Mouse (Mus musculus): ENCODE measurements around the gene Zfp260.

Zfp260 gene

DNA sequence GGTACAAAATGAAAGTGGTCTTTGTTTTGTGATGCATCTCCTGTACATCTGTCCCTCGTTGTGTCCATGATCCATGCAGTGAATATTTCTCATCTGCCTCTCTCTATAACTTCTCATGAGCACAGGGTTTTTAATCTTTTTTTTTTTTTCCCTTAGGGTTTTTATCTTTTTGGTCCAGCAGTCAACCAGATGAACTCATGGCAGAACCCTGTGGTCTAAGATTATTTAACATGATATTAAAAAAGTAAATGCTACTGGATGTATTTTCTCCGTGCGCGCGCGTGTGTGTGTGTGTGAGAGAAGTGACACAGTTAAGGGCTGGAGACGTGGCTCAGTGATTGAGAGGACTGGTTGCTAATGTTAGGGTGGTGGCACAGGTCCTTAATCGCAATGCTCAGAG, 35.3 kb downstream of the Zfp260 start:
- no peak for DNase-seq

DNA sequence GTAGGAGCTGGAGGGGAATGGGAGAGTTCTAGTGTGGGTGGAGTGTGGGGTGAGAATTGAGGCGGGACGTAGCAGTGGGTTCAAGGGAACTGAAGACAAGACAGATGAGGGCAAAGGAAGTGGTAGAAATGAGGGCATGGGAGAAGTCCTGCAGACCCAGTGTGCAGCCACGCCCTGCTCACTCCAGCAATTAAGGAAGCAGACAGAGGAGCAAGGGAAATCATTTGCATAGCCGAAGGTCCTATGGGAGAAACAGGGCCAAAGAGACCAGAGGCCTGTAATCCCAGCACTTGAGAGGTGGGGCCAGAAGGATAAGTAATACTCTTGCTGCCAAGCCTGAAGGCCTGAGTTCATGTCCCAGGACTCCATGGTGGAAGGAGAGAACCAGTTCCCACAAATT, 37.8 kb downstream of the Zfp260 start:
- DNase-seq, result no peak

DNA sequence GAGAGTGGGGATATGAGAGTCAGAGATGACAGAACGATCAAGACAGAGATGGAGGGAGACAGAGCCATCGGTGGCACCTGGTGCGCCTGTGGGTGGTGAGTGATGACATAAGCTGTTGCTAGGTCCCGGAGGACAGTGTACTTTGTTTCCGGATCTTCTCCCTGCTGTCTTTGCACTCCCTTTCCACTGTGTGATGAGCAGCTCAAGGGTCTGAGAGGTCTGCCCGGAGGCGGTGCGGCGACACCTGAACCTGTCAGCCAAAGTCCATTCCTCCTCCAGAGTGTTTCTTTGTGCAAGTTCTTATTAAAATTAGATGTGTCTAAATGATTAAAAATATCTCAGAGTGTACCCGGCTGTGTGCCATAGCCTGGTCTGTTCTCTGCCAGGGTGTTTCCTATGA, 42.2 kb downstream of the Zfp260 start:
- DNase-seq, result no peak

DNA sequence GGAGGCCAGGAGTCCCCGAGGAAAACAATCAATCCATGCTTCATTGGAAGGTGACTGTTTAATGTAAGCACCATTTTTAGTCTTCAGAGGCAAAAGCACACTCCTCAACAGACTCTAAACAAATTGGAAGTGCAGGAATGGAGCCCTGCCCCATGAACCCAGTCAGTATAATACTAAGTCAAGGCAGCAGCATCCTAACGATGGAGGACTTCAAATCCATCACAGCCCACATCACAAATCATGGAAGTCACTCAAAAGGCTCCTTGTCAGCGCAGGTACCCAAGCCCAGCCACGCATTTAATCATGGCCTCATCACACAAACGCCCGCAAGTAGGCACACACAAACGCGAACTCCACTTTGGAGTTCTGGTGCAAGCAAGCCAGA, 48.6 kb downstream of the Zfp260 start:
- no peak for DNase-seq

DNA sequence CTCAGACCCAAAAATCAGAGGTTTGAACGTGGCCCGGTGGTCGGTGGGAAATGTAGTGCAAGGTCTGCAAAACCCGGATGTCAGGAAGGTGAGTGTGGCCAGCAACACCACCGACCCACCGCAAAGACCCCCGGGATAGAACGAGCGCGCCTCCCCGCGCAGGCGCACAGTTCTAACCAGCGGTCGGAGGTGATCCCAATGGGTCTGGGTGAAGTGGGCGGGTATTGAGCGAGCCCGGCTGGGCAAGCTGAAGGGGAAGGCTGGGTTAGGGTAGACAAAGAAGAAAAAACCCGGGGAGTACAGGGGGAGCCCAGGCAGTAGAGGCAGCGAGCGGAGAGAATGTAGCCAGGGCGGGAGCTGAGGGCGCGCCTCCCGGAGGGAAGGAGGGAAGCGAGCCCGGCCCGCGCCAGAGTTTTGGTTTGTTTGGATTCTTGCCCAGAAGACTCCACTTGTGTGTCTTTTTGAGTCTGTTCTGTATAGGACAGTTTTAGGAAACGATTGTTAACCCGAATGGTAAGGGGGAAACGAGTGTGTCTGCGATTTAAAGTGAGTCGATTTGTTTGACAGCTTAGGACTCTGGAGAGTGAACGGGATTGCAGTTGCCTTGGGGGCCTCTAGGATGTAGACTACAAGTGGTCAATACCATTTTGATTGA, 49.1 kb downstream of the Zfp260 start:
- peak; percentile 89 to 92 for DNase-seq

DNA sequence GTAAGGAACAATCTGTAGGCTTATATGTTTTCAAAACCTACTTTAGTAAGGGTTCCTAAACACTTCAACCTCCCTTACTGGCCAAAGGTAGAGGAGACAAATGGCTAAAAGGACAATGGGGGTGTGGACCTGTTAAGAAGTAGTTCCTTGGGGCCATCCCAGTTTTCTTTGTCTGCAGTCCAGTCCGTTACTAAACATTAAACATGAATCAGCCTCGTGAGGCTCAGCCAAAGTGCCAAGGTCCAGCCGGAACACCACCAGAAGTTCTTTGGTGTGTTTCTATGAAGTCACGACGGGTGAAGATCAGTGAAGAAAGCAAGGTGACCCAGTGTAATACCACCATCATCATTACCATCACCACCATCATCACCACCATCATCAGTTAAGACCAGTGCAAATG, 52.4 kb downstream of the Zfp260 start:
- DNase-seq, result no peak

DNA sequence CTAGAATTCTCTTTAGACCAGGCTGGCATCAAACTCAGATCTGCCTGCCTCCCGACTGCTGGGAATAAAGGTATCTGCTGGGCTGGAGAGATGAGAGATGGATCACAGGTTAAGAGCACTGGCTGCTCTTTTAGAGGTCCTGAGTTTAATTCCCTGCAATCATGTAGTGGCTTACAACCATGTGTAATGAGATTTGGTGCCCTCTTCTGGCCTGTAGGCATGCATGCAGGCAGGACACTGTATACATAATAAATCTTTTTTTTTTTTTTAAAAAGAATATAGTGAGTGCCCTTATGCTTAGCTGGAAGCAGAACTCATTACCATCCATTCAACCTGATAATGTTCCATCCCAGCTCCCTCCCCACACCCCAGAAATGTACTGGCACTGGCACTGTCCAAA, 59.5 kb downstream of the Zfp260 start:
- no peak for DNase-seq

DNA sequence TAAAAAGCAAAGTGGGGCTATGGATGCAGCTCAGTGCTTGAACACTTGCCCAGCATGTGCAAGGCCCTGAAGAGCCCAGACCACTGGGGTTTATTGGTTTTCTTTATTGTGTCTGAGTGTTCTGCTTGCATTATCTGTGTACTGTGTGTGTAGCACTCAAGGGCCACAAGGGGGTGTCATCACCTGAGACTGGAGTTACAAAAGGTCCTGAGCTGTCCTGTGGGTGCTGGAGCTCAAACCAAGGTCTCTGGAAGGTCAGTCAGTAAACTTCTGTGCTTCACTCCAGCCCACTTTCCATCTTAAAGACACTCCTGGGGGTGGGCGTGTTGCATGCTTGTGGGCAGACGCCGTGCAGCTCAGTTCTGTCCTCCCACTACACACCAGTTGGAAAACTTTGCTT, 60.9 kb downstream of the Zfp260 start:
- no peak for DNase-seq

Measured in cerebellum, postnatal 14 days (tissue).